Mouse (Mus musculus) cerebellum, adult 2 months (tissue): ENCODE measurements at regions not wholly inside any gene's neighbourhood (a gene's known extent, or its start where the extent isn't known, plus 50 kb on each side); places are given as distances from the start of the nearest gene placed in this dataset.

Source experiments
- DNase-seq, 2 experiments: peaks; one replicate each; pipeline ENCODE4 v3.0.0; 2021
- H3K27ac ChIP-seq: fragments of 200-500 bp; 2 replicates; pipeline ENCODE4 v1.5.1; 2012; ENCODE audit warnings: low read length, control low read depth, inconsistent platforms; ENCODE audit not compliant: insufficient read depth
- H3K27me3 ChIP-seq: fragments of 200-500 bp; 2 replicates; pipeline ENCODE4 v1.6.1; 2012; ENCODE audit warnings: inconsistent platforms, mild to moderate bottlenecking, low read length, moderate library complexity; ENCODE audit not compliant: control insufficient read depth, insufficient read depth
- H3K4me1 ChIP-seq: fragments of 200-500 bp; 2 replicates; pipeline ENCODE4 v1.6.1; 2011; ENCODE audit warnings: low read length; ENCODE audit not compliant: control insufficient read depth, insufficient read depth
- H3K4me3 ChIP-seq: fragments of 200-500 bp; replicated peaks from 2 replicates; pipeline ENCODE3; 2011; ENCODE audit warnings: mild to moderate bottlenecking, low read depth, low read length, control low read depth; ENCODE audit not compliant: insufficient read depth
- CTCF ChIP-seq: fragments of 200-500 bp; IDR thresholded peaks from 2 replicates; pipeline ENCODE4 v1.5.1; 2011; ENCODE audit warnings: low read depth, mild to moderate bottlenecking, control low read depth, low read length, moderate library complexity, borderline replicate concordance; ENCODE audit not compliant: insufficient read depth
- POLR2A ChIP-seq: fragments of 200-500 bp; IDR thresholded peaks from 2 replicates; pipeline ENCODE4 v1.6.1; 2011; ENCODE audit warnings: low read length, control low read depth, borderline replicate concordance; ENCODE audit not compliant: insufficient read depth
- WGBS: fragments of 180-500 bp; shearing (Covaris S2); methylation state at CpG from one replicate; pipeline ENCODE4 v1.1.7; 2018; 5-methylcytosine and 5-hydroxymethylcytosine counted together

- Histone ChIP-seq H3K27me3 (no peaks in the 10 kb centered on the region; the same call in 1 of the 2 replicates), H3K27ac (no peak overlapping the region), H3K4me3 (no peak overlapping the region), H3K4me1 (no peaks in the 10 kb centered on the region)
- TF ChIP-seq POLR2A = no peak
- WGBS = 89% methylated on average over 4 of the region's 4 CpGs
- no peak for DNase-seq
Measured at GRCm38 (mm10) chr4:45605681-45606080, 73.4 kb upstream of the Shb start.

GRCm38 (mm10) chr4:45604271-45604800 is 72.1 kb upstream of the Shb start:
- 59% methylated on average over 5 of the region's 5 CpGs for WGBS
- DNase-seq = peak in 1 of 2 experiments; percentile 8
- H3K27me3 ChIP-seq = no peaks in the 10 kb centered on the region
- no peak overlapping the region for H3K27ac ChIP-seq
- no peak overlapping the region for H3K4me3 ChIP-seq
- no peaks in the 10 kb centered on the region for H3K4me1 ChIP-seq
- TF ChIP-seq CTCF (no peak), POLR2A (no peak)

GRCm38 (mm10) chr4:45600520-45600919 is 68.2 kb upstream of the Shb start:
- DNase-seq = no peak
- Histone ChIP-seq H3K27me3 (no peaks in the 10 kb centered on the region; the same call in 1 of the 2 replicates), H3K4me1 (no peaks in the 10 kb centered on the region), H3K27ac (no peak overlapping the region), H3K4me3 (no peak overlapping the region)
- no peak for TF ChIP-seq POLR2A
- no peak for TF ChIP-seq CTCF
- 53% methylated on average over 9 of the region's 9 CpGs for WGBS

- no peak overlapping the region for H3K27ac ChIP-seq
- no peak for DNase-seq
- WGBS = 94% methylated on average over 3 of the region's 3 CpGs
- H3K27me3 ChIP-seq = peaks cover 4% of the 10 kb centered on the region; the same call in 1 of the 2 replicates
- no peaks in the 10 kb centered on the region for H3K4me1 ChIP-seq
- no peak for TF ChIP-seq POLR2A
- TF ChIP-seq CTCF = no peak
- no peak overlapping the region for H3K4me3 ChIP-seq
Measured at GRCm38 (mm10) chr4:45593435-45593991, 61.2 kb upstream of the Shb start.

GRCm38 (mm10) chr4:45592766-45593165 is 60.5 kb upstream of the Shb start:
- Histone ChIP-seq H3K4me3 (no peak overlapping the region), H3K27me3 (peaks cover 4% of the 10 kb centered on the region; the same call in 1 of the 2 replicates), H3K4me1 (no peaks in the 10 kb centered on the region; the same call in 1 of the 2 replicates), H3K27ac (no peak overlapping the region)
- WGBS = 84% methylated on average over 2 of the region's 2 CpGs
- TF ChIP-seq POLR2A (no peak), CTCF (no peak)
- no peak for DNase-seq

- Histone ChIP-seq H3K27ac (no peak overlapping the region), H3K4me1 (no peaks in the 10 kb centered on the region; the same call in 1 of the 2 replicates), H3K27me3 (peaks cover 4% of the 10 kb centered on the region; the same call in 1 of the 2 replicates), H3K4me3 (no peak overlapping the region)
- no peak for TF ChIP-seq CTCF
- no peak for TF ChIP-seq POLR2A
- no peak for DNase-seq
- WGBS = 9% methylated on average over 23 of the region's 23 CpGs
Measured at GRCm38 (mm10) chr4:45591405-45592315, 59.4 kb upstream of the Shb start.

GRCm38 (mm10) chr4:45590836-45591235 is 58.6 kb upstream of the Shb start:
- no peak for TF ChIP-seq CTCF
- no peak for TF ChIP-seq POLR2A
- no peak overlapping the region for H3K4me3 ChIP-seq
- no peak overlapping the region for H3K27ac ChIP-seq
- no peak for DNase-seq
- H3K27me3 ChIP-seq = peaks cover 4% of the 10 kb centered on the region; the same call in 1 of the 2 replicates
- H3K4me1 ChIP-seq = no peaks in the 10 kb centered on the region; the same call in 1 of the 2 replicates
- WGBS = 25% methylated on average over 2 of the region's 2 CpGs
